Mouse (Mus musculus): ENCODE measurements at regions not wholly inside any gene's neighbourhood (a gene's known extent, or its start where the extent isn't known, plus 50 kb on each side); places are given as distances from the start of the nearest gene placed in this dataset.

- TF ChIP-seq FLI1 (IDR thresholded peaks at IDR 0.05; ENCODE audit: low read length) (no peak), GATA1 (IDR thresholded peaks at IDR 0.05; ENCODE audit: borderline replicate concordance, low read length) (no peak)
Observed at GRCm38 (mm10) chr12:26191268-26191981, 223.6 kb downstream of the Rnf144a start.

All from megakaryocyte, embryonic 14.5 days (primary cell).